Mouse (Mus musculus): ENCODE measurements at regions not wholly inside any gene's neighbourhood (a gene's known extent, or its start where the extent isn't known, plus 50 kb on each side); places are given as distances from the start of the nearest gene placed in this dataset.
A peak's percentile ranks its signal among the peaks of the same experiment; 100 is the strongest.

DNA sequence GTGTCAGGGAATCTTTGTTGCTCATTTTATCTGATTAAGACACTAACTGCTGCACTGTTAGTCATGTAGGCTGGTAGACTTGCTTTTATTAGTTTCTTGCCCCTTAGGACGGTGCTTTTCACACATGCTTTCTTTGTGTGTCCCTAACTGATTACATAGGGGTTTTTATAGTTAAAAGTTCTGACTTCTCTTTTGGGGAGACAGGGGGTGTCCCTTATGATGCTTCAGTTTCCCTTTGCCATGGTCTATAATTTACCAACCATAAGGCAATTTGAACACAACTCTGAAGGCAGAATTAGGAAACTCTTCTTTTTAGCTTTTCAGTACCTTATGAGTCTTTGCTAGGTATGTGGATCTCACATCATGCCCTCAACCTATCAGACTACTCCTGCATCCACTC, 239.8 kb upstream of the Pfkp start:
- WGBS (ENCODE audit: insufficient replicate concordance): 53% methylated on average over 1 of the region's 1 CpGs
- Histone ChIP-seq H3K36me3 (replicated peaks; ENCODE audit: control insufficient read depth, insufficient read depth, low read depth) (no peaks in the 10 kb centered on the region), H3K27me3 (ENCODE audit: control insufficient read depth, insufficient read depth, low read length) (no peaks in the 10 kb centered on the region), H3K4me2 (ENCODE audit: low read depth) (no peak overlapping the region), H3K9ac (replicated peaks) (no peak overlapping the region), H3K27ac (no peak overlapping the region), H3K4me1 (replicated peaks; ENCODE audit: control insufficient read depth in 2 of 2, insufficient read depth in 2 of 2, low read length in 1 of 2) (no peaks in the 10 kb centered on the region), H3K4me3 (ENCODE audit: insufficient read depth in 1 of 2, low read depth in 2 of 2, low read length in 2 of 2) (no peak overlapping the region), H3K9me3 (ENCODE audit: control insufficient read depth, low read length) (no peaks in the 10 kb centered on the region)
- DNase-seq (ENCODE audit: low read depth in 3 of 3, low spot score in 3 of 3) (no peak), ATAC-seq (ENCODE audit: insufficient read depth) (no peak)
- no peak for TF ChIP-seq EP300 (IDR thresholded peaks at IDR 0.05; ENCODE audit: low read depth)
- no peak for TF ChIP-seq CTCF (IDR thresholded peaks at IDR 0.05; ENCODE audit: low read depth)

- no peak overlapping the region for H3K4me2 ChIP-seq (ENCODE audit: low read depth)
- TF ChIP-seq EP300 (IDR thresholded peaks at IDR 0.05; ENCODE audit: low read depth) (no peak), CTCF (IDR thresholded peaks at IDR 0.05; ENCODE audit: low read depth) (no peak)
- 59% methylated on average over 5 of the region's 5 CpGs for WGBS (ENCODE audit: insufficient replicate concordance)
- H3K4me1 ChIP-seq (replicated peaks; ENCODE audit: control insufficient read depth in 2 of 2, insufficient read depth in 2 of 2, low read length in 1 of 2): no peaks in the 10 kb centered on the region
- no peaks in the 10 kb centered on the region for H3K9me3 ChIP-seq (ENCODE audit: control insufficient read depth, low read length)
- H3K27ac ChIP-seq: no peak overlapping the region
- DNase-seq (ENCODE audit: low read depth in 3 of 3, low spot score in 3 of 3) (no peak), ATAC-seq (ENCODE audit: insufficient read depth) (peak; percentile 52; the same call in 1 of the 2 replicates)
- no peaks in the 10 kb centered on the region for H3K36me3 ChIP-seq (replicated peaks; ENCODE audit: control insufficient read depth, insufficient read depth, low read depth)
- no peak overlapping the region for H3K4me3 ChIP-seq (ENCODE audit: insufficient read depth in 1 of 2, low read depth in 2 of 2, low read length in 2 of 2)
- no peaks in the 10 kb centered on the region for H3K27me3 ChIP-seq (ENCODE audit: control insufficient read depth, insufficient read depth, low read length)
- H3K9ac ChIP-seq (replicated peaks): no peak overlapping the region
Measured at GRCm38 (mm10) chr13:6877018-6877901, 228.7 kb upstream of the Pfkp start.

- DNase-seq (ENCODE audit: low read depth in 3 of 3, low spot score in 3 of 3) (no peak), ATAC-seq (ENCODE audit: insufficient read depth) (no peak)
- Histone ChIP-seq H3K4me3 (ENCODE audit: insufficient read depth in 1 of 2, low read depth in 2 of 2, low read length in 2 of 2) (no peak overlapping the region), H3K27me3 (ENCODE audit: control insufficient read depth, insufficient read depth, low read length) (no peaks in the 10 kb centered on the region), H3K27ac (no peak overlapping the region), H3K4me1 (replicated peaks; ENCODE audit: control insufficient read depth in 2 of 2, insufficient read depth in 2 of 2, low read length in 1 of 2) (no peaks in the 10 kb centered on the region), H3K36me3 (replicated peaks; ENCODE audit: control insufficient read depth, insufficient read depth, low read depth) (no peaks in the 10 kb centered on the region), H3K4me2 (ENCODE audit: low read depth) (no peak overlapping the region), H3K9me3 (ENCODE audit: control insufficient read depth, low read length) (no peaks in the 10 kb centered on the region), H3K9ac (replicated peaks) (no peak overlapping the region)
- TF ChIP-seq CTCF (IDR thresholded peaks at IDR 0.05; ENCODE audit: low read depth) (no peak), EP300 (IDR thresholded peaks at IDR 0.05; ENCODE audit: low read depth) (no peak)
- WGBS (ENCODE audit: insufficient replicate concordance): 53% methylated on average over 1 of the region's 1 CpGs
Measured at GRCm38 (mm10) chr13:6862186-6862585, 213.6 kb upstream of the Pfkp start.

GRCm38 (mm10) chr13:6859551-6859950, 211.0 kb upstream of the Pfkp start:
- 56% methylated on average over 3 of the region's 3 CpGs for WGBS (ENCODE audit: insufficient replicate concordance)
- TF ChIP-seq CTCF (IDR thresholded peaks at IDR 0.05; ENCODE audit: low read depth): no peak
- no peak for TF ChIP-seq EP300 (IDR thresholded peaks at IDR 0.05; ENCODE audit: low read depth)
- no peaks in the 10 kb centered on the region for H3K36me3 ChIP-seq (replicated peaks; ENCODE audit: control insufficient read depth, insufficient read depth, low read depth)
- H3K27me3 ChIP-seq (ENCODE audit: control insufficient read depth, insufficient read depth, low read length): no peaks in the 10 kb centered on the region
- no peak overlapping the region for H3K4me3 ChIP-seq (ENCODE audit: insufficient read depth in 1 of 2, low read depth in 2 of 2, low read length in 2 of 2)
- H3K4me2 ChIP-seq (ENCODE audit: low read depth): no peak overlapping the region
- no peak overlapping the region for H3K27ac ChIP-seq
- no peak overlapping the region for H3K9ac ChIP-seq (replicated peaks)
- no peaks in the 10 kb centered on the region for H3K9me3 ChIP-seq (ENCODE audit: control insufficient read depth, low read length)
- H3K4me1 ChIP-seq (replicated peaks; ENCODE audit: control insufficient read depth in 2 of 2, insufficient read depth in 2 of 2, low read length in 1 of 2): no peaks in the 10 kb centered on the region
- DNase-seq (ENCODE audit: low read depth in 3 of 3, low spot score in 3 of 3) (no peak), ATAC-seq (ENCODE audit: insufficient read depth) (no peak)

GRCm38 (mm10) chr13:6855199-6856148, 206.9 kb upstream of the Pfkp start:
- no peaks in the 10 kb centered on the region for H3K9me3 ChIP-seq (ENCODE audit: control insufficient read depth, low read length)
- H3K4me2 ChIP-seq (ENCODE audit: low read depth): no peak overlapping the region
- TF ChIP-seq CTCF (IDR thresholded peaks at IDR 0.05; ENCODE audit: low read depth) (no peak), EP300 (IDR thresholded peaks at IDR 0.05; ENCODE audit: low read depth) (no peak)
- no peaks in the 10 kb centered on the region for H3K27me3 ChIP-seq (ENCODE audit: control insufficient read depth, insufficient read depth, low read length)
- ATAC-seq (ENCODE audit: insufficient read depth) (no peak), DNase-seq (ENCODE audit: low read depth in 3 of 3, low spot score in 3 of 3) (no peak)
- WGBS (ENCODE audit: insufficient replicate concordance): 46% methylated on average over 10 of the region's 10 CpGs
- no peaks in the 10 kb centered on the region for H3K4me1 ChIP-seq (replicated peaks; ENCODE audit: control insufficient read depth in 2 of 2, insufficient read depth in 2 of 2, low read length in 1 of 2)
- no peak overlapping the region for H3K4me3 ChIP-seq (ENCODE audit: insufficient read depth in 1 of 2, low read depth in 2 of 2, low read length in 2 of 2)
- no peak overlapping the region for H3K27ac ChIP-seq
- no peak overlapping the region for H3K9ac ChIP-seq (replicated peaks)
- H3K36me3 ChIP-seq (replicated peaks; ENCODE audit: control insufficient read depth, insufficient read depth, low read depth): no peaks in the 10 kb centered on the region
